Mouse (Mus musculus) small intestine, adult 2 months (tissue): Measurements from ENCODE around the gene Ptcd1.
A peak's percentile ranks its signal among the peaks of the same experiment; 100 is the strongest.

ENCODE experiments used
- CTCF ChIP-seq: fragments of 200-500 bp; IDR thresholded peaks from 2 replicates; pipeline ENCODE4 v1.5.1; 2012; ENCODE audit warnings: low read depth, mild to moderate bottlenecking, control low read depth, inconsistent platforms, low read length, moderate library complexity, mixed read lengths; ENCODE audit not compliant: insufficient replicate concordance, insufficient read length; ENCODE audit errors: extremely low read depth
- POLR2A ChIP-seq: fragments of 200-500 bp; IDR thresholded peaks from 2 replicates; pipeline ENCODE4 v1.6.1; 2012; ENCODE audit warnings: low read depth, mild to moderate bottlenecking, control low read depth, inconsistent platforms, low read length, moderate library complexity

DNA sequence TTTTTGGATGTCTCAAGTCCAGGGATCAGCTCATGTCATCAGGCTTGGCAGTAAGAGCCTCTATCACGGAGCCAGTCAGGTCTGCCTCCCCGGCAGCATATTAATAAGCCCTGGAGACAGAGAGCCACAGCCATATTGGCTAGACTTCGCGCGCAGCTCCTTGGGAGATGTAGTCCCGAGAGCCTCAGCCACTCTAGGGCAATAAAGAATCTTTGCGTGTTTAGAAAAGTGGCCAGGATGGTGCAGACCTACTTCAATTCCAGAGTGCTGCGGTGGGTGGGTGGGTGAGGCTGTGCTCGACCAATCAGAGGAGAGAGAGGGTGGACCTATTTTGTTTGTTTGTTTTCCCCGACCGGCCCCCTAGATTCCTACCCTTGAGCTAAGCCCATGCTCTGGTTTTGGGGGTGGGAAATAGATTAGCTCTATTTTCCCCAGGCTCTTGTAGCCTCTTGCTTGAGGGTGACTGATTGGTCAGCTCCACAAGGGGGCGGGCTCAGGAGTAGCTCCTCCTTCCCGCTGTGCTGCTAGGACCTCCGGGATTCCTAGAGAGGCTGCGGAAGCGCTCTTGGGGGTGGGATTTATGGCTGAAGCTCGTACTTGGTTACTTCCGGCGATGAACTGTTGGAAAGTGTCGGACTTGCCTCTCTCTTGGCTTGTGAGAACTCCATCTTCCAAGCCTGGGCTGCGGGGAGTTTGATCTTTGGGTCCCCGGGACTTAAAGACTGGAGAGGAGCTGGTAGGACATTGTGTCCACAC lies 37.2 kb upstream of the Ptcd1 start, which contains the start of gene Zkscan5:
- TF ChIP-seq CTCF (no peak), POLR2A (peak; percentile 65)
